Mouse (Mus musculus): ENCODE measurements around the gene Bhmt2. TPM values are rescaled to one million over a fixed set of nuclear protein-coding genes. Genes with fewer than 3 reads are reported as not detected.

Gene Bhmt2
- polyA plus RNA-seq, 2 experiments: 13.6 to 16.8 TPM

GRCm38 (mm10) chr13:93667586-93667985 is 6.5 kb downstream of the Bhmt2 start:
- no peaks in the 10 kb centered on the region for H3K4me1 ChIP-seq (replicated peaks; ENCODE audit: control insufficient read depth in 2 of 2, insufficient read depth in 2 of 2, low read length in 1 of 2)
- no peak overlapping the region for H3K4me3 ChIP-seq (ENCODE audit: insufficient read depth in 1 of 2, low read depth in 2 of 2, low read length in 2 of 2)
- no peak for TF ChIP-seq EP300 (IDR thresholded peaks at IDR 0.05; ENCODE audit: low read depth)
- TF ChIP-seq CTCF (IDR thresholded peaks at IDR 0.05; ENCODE audit: low read depth): no peak
- no peak overlapping the region for H3K4me2 ChIP-seq (ENCODE audit: low read depth)
- no peaks in the 10 kb centered on the region for H3K36me3 ChIP-seq (replicated peaks; ENCODE audit: control insufficient read depth, insufficient read depth, low read depth)
- ATAC-seq (ENCODE audit: insufficient read depth) (no peak), DNase-seq (ENCODE audit: low read depth in 3 of 3, low spot score in 3 of 3) (no peak)
- H3K9me3 ChIP-seq (ENCODE audit: control insufficient read depth, low read length): no peaks in the 10 kb centered on the region
- no peak overlapping the region for H3K27ac ChIP-seq
- no peaks in the 10 kb centered on the region for H3K27me3 ChIP-seq (ENCODE audit: control insufficient read depth, insufficient read depth, low read length)
- 49% methylated on average over 4 of the region's 4 CpGs for WGBS (ENCODE audit: insufficient replicate concordance)
- no peak overlapping the region for H3K9ac ChIP-seq (replicated peaks)

- no peaks in the 10 kb centered on the region for H3K27me3 ChIP-seq (ENCODE audit: control insufficient read depth, insufficient read depth, low read length)
- H3K9ac ChIP-seq (replicated peaks): no peak overlapping the region
- no peak overlapping the region for H3K4me2 ChIP-seq (ENCODE audit: low read depth)
- ATAC-seq (ENCODE audit: insufficient read depth) (no peak), DNase-seq (ENCODE audit: low read depth in 3 of 3, low spot score in 3 of 3) (no peak)
- H3K4me3 ChIP-seq (ENCODE audit: insufficient read depth in 1 of 2, low read depth in 2 of 2, low read length in 2 of 2): no peak overlapping the region
- H3K36me3 ChIP-seq (replicated peaks; ENCODE audit: control insufficient read depth, insufficient read depth, low read depth): no peaks in the 10 kb centered on the region
- H3K27ac ChIP-seq: no peak overlapping the region
- TF ChIP-seq CTCF (IDR thresholded peaks at IDR 0.05; ENCODE audit: low read depth): no peak
- no peak for TF ChIP-seq EP300 (IDR thresholded peaks at IDR 0.05; ENCODE audit: low read depth)
- WGBS (ENCODE audit: insufficient replicate concordance): 62% methylated on average over 5 of the region's 5 CpGs
- peaks cover 0 to 4% of the 10 kb centered on the region in 2 experiments; a peak in 2 of 4 replicates for H3K4me1 ChIP-seq (replicated peaks; ENCODE audit: control insufficient read depth in 2 of 2, insufficient read depth in 2 of 2, low read length in 1 of 2)
- no peaks in the 10 kb centered on the region for H3K9me3 ChIP-seq (ENCODE audit: control insufficient read depth, low read length)
These were observed 16.2 kb downstream of the Bhmt2 start for GRCm38 (mm10) chr13:93657941-93658340.

- 51% methylated on average over 6 of the region's 6 CpGs for WGBS (ENCODE audit: insufficient replicate concordance)
- ATAC-seq (ENCODE audit: insufficient read depth): no peak
- no peaks in the 10 kb centered on the region for H3K9me3 ChIP-seq (ENCODE audit: control insufficient read depth, low read length)
- no peak overlapping the region for H3K4me3 ChIP-seq (ENCODE audit: insufficient read depth in 1 of 2, low read depth in 2 of 2, low read length in 2 of 2)
- H3K27ac ChIP-seq: no peak overlapping the region
- H3K9ac ChIP-seq (replicated peaks): no peak overlapping the region
- H3K4me1 ChIP-seq (replicated peaks; ENCODE audit: control insufficient read depth in 2 of 2, insufficient read depth in 2 of 2, low read length in 1 of 2): peaks cover 0 to 4% of the 10 kb centered on the region in 2 experiments; a peak in 2 of 4 replicates
- no peaks in the 10 kb centered on the region for H3K36me3 ChIP-seq (replicated peaks; ENCODE audit: control insufficient read depth, insufficient read depth, low read depth)
- no peak overlapping the region for H3K4me2 ChIP-seq (ENCODE audit: low read depth)
- DNase-seq (ENCODE audit: low read depth in 3 of 3, low spot score in 3 of 3): no peak
- no peak for TF ChIP-seq CTCF (IDR thresholded peaks at IDR 0.05; ENCODE audit: low read depth)
- no peak for TF ChIP-seq EP300 (IDR thresholded peaks at IDR 0.05; ENCODE audit: low read depth)
- no peaks in the 10 kb centered on the region for H3K27me3 ChIP-seq (ENCODE audit: control insufficient read depth, insufficient read depth, low read length)
These were observed 20.7 kb downstream of the Bhmt2 start for GRCm38 (mm10) chr13:93653382-93653781.

GRCm38 (mm10) chr13:93648387-93649130 is 25.5 kb downstream of the Bhmt2 start:
- Histone ChIP-seq H3K27ac (peak overlapping the region; percentile 51; the same call in 1 of the 2 replicates), H3K4me3 (ENCODE audit: insufficient read depth in 1 of 2, low read depth in 2 of 2, low read length in 2 of 2) (no peak overlapping the region), H3K4me1 (replicated peaks; ENCODE audit: control insufficient read depth in 2 of 2, insufficient read depth in 2 of 2, low read length in 1 of 2) (peaks cover 0 to 5% of the 10 kb centered on the region in 2 experiments; a peak in 2 of 4 replicates), H3K9ac (replicated peaks) (no peak overlapping the region), H3K27me3 (ENCODE audit: control insufficient read depth, insufficient read depth, low read length) (no peaks in the 10 kb centered on the region), H3K9me3 (ENCODE audit: control insufficient read depth, low read length) (no peaks in the 10 kb centered on the region), H3K36me3 (replicated peaks; ENCODE audit: control insufficient read depth, insufficient read depth, low read depth) (no peaks in the 10 kb centered on the region), H3K4me2 (ENCODE audit: low read depth) (no peak overlapping the region)
- peak in 2 of 3 experiments; percentile 20 to 33 for DNase-seq (ENCODE audit: low read depth in 3 of 3, low spot score in 3 of 3)
- peak; percentile 74 for ATAC-seq (ENCODE audit: insufficient read depth)
- TF ChIP-seq EP300 (IDR thresholded peaks at IDR 0.05; ENCODE audit: low read depth): no peak
- TF ChIP-seq CTCF (IDR thresholded peaks at IDR 0.05; ENCODE audit: low read depth): no peak
- WGBS (ENCODE audit: insufficient replicate concordance): 49% methylated on average over 7 of the region's 7 CpGs

GRCm38 (mm10) chr13:93639636-93640035 is 34.5 kb downstream of the Bhmt2 start:
- H3K4me2 ChIP-seq (ENCODE audit: low read depth): no peak overlapping the region
- H3K27me3 ChIP-seq (ENCODE audit: control insufficient read depth, insufficient read depth, low read length): no peaks in the 10 kb centered on the region
- no peak for TF ChIP-seq CTCF (IDR thresholded peaks at IDR 0.05; ENCODE audit: low read depth)
- TF ChIP-seq EP300 (IDR thresholded peaks at IDR 0.05; ENCODE audit: low read depth): no peak
- WGBS (ENCODE audit: insufficient replicate concordance): 48% methylated on average over 4 of the region's 4 CpGs
- no peaks in the 10 kb centered on the region for H3K36me3 ChIP-seq (replicated peaks; ENCODE audit: control insufficient read depth, insufficient read depth, low read depth)
- no peaks in the 10 kb centered on the region for H3K9me3 ChIP-seq (ENCODE audit: control insufficient read depth, low read length)
- no peak overlapping the region for H3K4me3 ChIP-seq (ENCODE audit: insufficient read depth in 1 of 2, low read depth in 2 of 2, low read length in 2 of 2)
- peaks cover 0 to 9% of the 10 kb centered on the region in 2 experiments; a peak in 1 of 4 replicates for H3K4me1 ChIP-seq (replicated peaks; ENCODE audit: control insufficient read depth in 2 of 2, insufficient read depth in 2 of 2, low read length in 1 of 2)
- no peak overlapping the region for H3K27ac ChIP-seq
- DNase-seq (ENCODE audit: low read depth in 3 of 3, low spot score in 3 of 3) (no peak), ATAC-seq (ENCODE audit: insufficient read depth) (no peak)
- no peak overlapping the region for H3K9ac ChIP-seq (replicated peaks)

All from liver, embryonic 14.5 days (tissue).